Mouse (Mus musculus) cerebellum, adult 2 months (tissue): ENCODE data around the gene Hk1.

Experiments used
- CTCF ChIP-seq: fragments of 200-500 bp; IDR thresholded peaks from 2 replicates; pipeline ENCODE4 v1.5.1; 2011; ENCODE audit warnings: low read depth, mild to moderate bottlenecking, control low read depth, low read length, moderate library complexity, borderline replicate concordance; ENCODE audit not compliant: insufficient read depth
- POLR2A ChIP-seq: fragments of 200-500 bp; IDR thresholded peaks from 2 replicates; pipeline ENCODE4 v1.6.1; 2011; ENCODE audit warnings: low read length, control low read depth, borderline replicate concordance; ENCODE audit not compliant: insufficient read depth

DNA sequence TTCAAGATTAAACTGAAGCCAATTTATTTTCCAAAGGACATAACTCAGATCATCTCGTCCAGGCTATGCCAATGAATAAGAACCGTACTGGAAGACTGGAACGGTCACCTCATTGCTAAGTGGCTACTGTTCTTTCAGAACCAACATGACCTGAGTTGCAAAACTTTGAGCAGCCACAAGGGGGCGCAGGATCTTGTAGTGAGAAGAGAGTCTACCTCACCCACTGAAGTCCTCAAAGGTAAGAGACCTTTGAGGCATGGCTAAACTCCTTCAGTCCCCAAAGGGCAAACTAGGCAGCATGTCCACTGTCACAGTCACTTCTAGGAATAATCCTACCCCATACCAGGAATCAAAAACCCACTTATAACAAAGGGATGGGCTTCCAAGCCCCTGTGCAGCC, 104.5 kb downstream of the Hk1 start:
- TF ChIP-seq CTCF (peak; percentile 82), POLR2A (no peak)
